Mouse (Mus musculus): ENCODE results near the gene Olfr48. TPM values are rescaled to one million over a fixed set of nuclear protein-coding genes. Genes with fewer than 3 reads are reported as not detected.

Olfr48 gene
- polyA plus RNA-seq (2012): not detected in 2 replicates

GRCm38 (mm10) chr2:89848105-89848504 is at the start of gene Olfr48:
Gene Olfr48, minus strand, starts transcription at chr2:89848205.
- TF ChIP-seq GATA1 (IDR thresholded peaks at IDR 0.05; ENCODE audit: low read length): no peak

- no peak for TF ChIP-seq GATA1 (IDR thresholded peaks at IDR 0.05; ENCODE audit: low read length)
These were observed 30.1 kb upstream of the Olfr48 start, which contains the start of gene Olfr1257 for GRCm38 (mm10) chr2:89878137-89878536. Gene Olfr1257, plus strand, starts transcription at chr2:89878437.

GRCm38 (mm10) chr2:89849230-89849629 is 1.2 kb upstream of the Olfr48 start:
- no peak for TF ChIP-seq GATA1 (IDR thresholded peaks at IDR 0.05; ENCODE audit: low read length)

GRCm38 (mm10) chr2:89841455-89841854 is 6.5 kb downstream of the Olfr48 start, which contains the start of gene Olfr1256:
Gene Olfr1256, minus strand, starts transcription at chr2:89841555.
- TF ChIP-seq GATA1 (IDR thresholded peaks at IDR 0.05; ENCODE audit: low read length): no peak

- TF ChIP-seq GATA1 (IDR thresholded peaks at IDR 0.05; ENCODE audit: low read length): no peak
These were observed 27.8 kb downstream of the Olfr48 start for GRCm38 (mm10) chr2:89820216-89820615.

GRCm38 (mm10) chr2:89811751-89812150 is 36.3 kb downstream of the Olfr48 start, which contains the start of gene Olfr1255:
Gene Olfr1255, plus strand, starts transcription at chr2:89812051.
- TF ChIP-seq GATA1 (IDR thresholded peaks at IDR 0.05; ENCODE audit: low read length): no peak

- TF ChIP-seq GATA1 (IDR thresholded peaks at IDR 0.05; ENCODE audit: low read length): no peak
These were observed 37.3 kb downstream of the Olfr48 start for GRCm38 (mm10) chr2:89810751-89811150.

- no peak for TF ChIP-seq GATA1 (IDR thresholded peaks at IDR 0.05; ENCODE audit: low read length)
These were observed 48.4 kb downstream of the Olfr48 start for GRCm38 (mm10) chr2:89799583-89799982.

- no peak for TF ChIP-seq GATA1 (IDR thresholded peaks at IDR 0.05; ENCODE audit: low read length)
These were observed 54.5 kb downstream of the Olfr48 start, which contains the start of gene Olfr1254 for GRCm38 (mm10) chr2:89793519-89793918. Gene Olfr1254, minus strand, starts transcription at chr2:89793619.

Other genes starting within 250 kb of the Olfr48 start
- not detected in 2 replicates for gene Olfr1247, start 234.1 kb downstream of the Olfr48 start, polyA plus RNA-seq (2012)
- not detected in 2 replicates for gene Olfr1248, start 230.0 kb downstream of the Olfr48 start, polyA plus RNA-seq (2012)
- gene Olfr1249, start 213.2 kb downstream of the Olfr48 start, polyA plus RNA-seq (2012): not detected in 2 replicates
- gene Olfr1250, start 186.7 kb downstream of the Olfr48 start, polyA plus RNA-seq (2012): not detected in 2 replicates
- gene Olfr1251, start 176.3 kb downstream of the Olfr48 start, polyA plus RNA-seq (2012): not detected in 2 replicates
- not detected in 2 replicates for gene Olfr1252, start 123.2 kb downstream of the Olfr48 start, polyA plus RNA-seq (2012)
- gene Olfr1253, start 91.1 kb downstream of the Olfr48 start, polyA plus RNA-seq (2012): not detected in 2 replicates
- not detected in 2 replicates for gene Olfr1254, start 54.6 kb downstream of the Olfr48 start, polyA plus RNA-seq (2012)
- not detected in 2 replicates for gene Olfr1255, start 36.2 kb downstream of the Olfr48 start, polyA plus RNA-seq (2012)
- not detected in 2 replicates for gene Olfr1256, start 6.7 kb downstream of the Olfr48 start, polyA plus RNA-seq (2012)
- gene Olfr1257, start 30.2 kb upstream of the Olfr48 start, polyA plus RNA-seq (2012): not detected in 2 replicates
- gene Olfr1258, start 79.1 kb upstream of the Olfr48 start, polyA plus RNA-seq (2012): not detected in 2 replicates
- gene Olfr1259, start 100.5 kb upstream of the Olfr48 start, polyA plus RNA-seq (2012): not detected in 2 replicates
- gene Olfr1260, start 126.1 kb upstream of the Olfr48 start, polyA plus RNA-seq (2012): not detected in 2 replicates
- not detected in 2 replicates for gene Olfr1261, start 143.0 kb upstream of the Olfr48 start, polyA plus RNA-seq (2012)
- not detected in 2 replicates for gene Olfr1262, start 151.9 kb upstream of the Olfr48 start, polyA plus RNA-seq (2012)
- gene Olfr1263, start 163.9 kb upstream of the Olfr48 start, polyA plus RNA-seq (2012): not detected in 2 replicates
- gene Olfr1264, start 177.4 kb upstream of the Olfr48 start, polyA plus RNA-seq (2012): not detected in 2 replicates
- gene Olfr1265, start 187.1 kb upstream of the Olfr48 start, polyA plus RNA-seq (2012): not detected in 2 replicates
- not detected in 2 replicates for gene Olfr140, start 215.4 kb upstream of the Olfr48 start, polyA plus RNA-seq (2012)